Mouse (Mus musculus) activated CD4-positive, CD25-positive, alpha-beta regulatory T cell, adult 4 months (primary cell): ENCODE measurements around the gene Lrrfip1. TPM values are rescaled to one million over a fixed set of nuclear protein-coding genes. Genes with fewer than 3 reads are reported as not detected.

Experiments
- ATAC-seq: one replicate; pipeline ENCODE4 v1.8.0; 2017
- polyA plus RNA-seq, 2 experiments: library from polyadenylated mRNA; unstranded; fragments of 100-300 nt; shearing (Covaris generic); gene quantifications; one replicate each; pipeline ENCODE4 v1.2.1; 2017

The Lrrfip1 gene
- polyA plus RNA-seq, result 100 to 1,000 TPM; 176 to 194 TPM

GRCm38 (mm10) chr1:90998268-90998890 is at the start of gene Lrrfip1:
TSS of gene Lrrfip1 (plus strand) at chr1:90998737.
- ATAC-seq, result no peak

- ATAC-seq, result no peak
Measured at GRCm38 (mm10) chr1:90949309-90949708, 49.2 kb upstream of the Lrrfip1 start.

GRCm38 (mm10) chr1:90951670-90952069 is 46.9 kb upstream of the Lrrfip1 start:
- no peak for ATAC-seq

GRCm38 (mm10) chr1:90952808-90953207 is 45.7 kb upstream of the Lrrfip1 start, which contains the start of gene Prlh:
TSS of gene Prlh (plus strand) at chr1:90953108.
- no peak for ATAC-seq

- no peak for ATAC-seq
Measured at GRCm38 (mm10) chr1:90953688-90954087, 44.8 kb upstream of the Lrrfip1 start.

- ATAC-seq, result no peak
Measured at GRCm38 (mm10) chr1:90956245-90957096, 42.1 kb upstream of the Lrrfip1 start.

- no peak for ATAC-seq
Measured at GRCm38 (mm10) chr1:90962526-90962925, 36.0 kb upstream of the Lrrfip1 start.

- no peak for ATAC-seq
Measured at GRCm38 (mm10) chr1:90962994-90963393, 35.5 kb upstream of the Lrrfip1 start.

- no peak for ATAC-seq
Measured at GRCm38 (mm10) chr1:90967583-90967982, 31.0 kb upstream of the Lrrfip1 start.

GRCm38 (mm10) chr1:90968649-90969048 is 29.9 kb upstream of the Lrrfip1 start:
- no peak for ATAC-seq

GRCm38 (mm10) chr1:90969347-90969784 is 29.2 kb upstream of the Lrrfip1 start, which contains the start of gene Rab17:
TSS of gene Rab17 (minus strand) at chr1:90969661.
- ATAC-seq, result no peak

GRCm38 (mm10) chr1:90969881-90970390 is 28.6 kb upstream of the Lrrfip1 start:
- no peak for ATAC-seq

- peak; percentile 76 for ATAC-seq
Measured at GRCm38 (mm10) chr1:90972911-90973573, 25.5 kb upstream of the Lrrfip1 start.

- no peak for ATAC-seq
Measured at GRCm38 (mm10) chr1:90973574-90973911, 25.0 kb upstream of the Lrrfip1 start.

- no peak for ATAC-seq
Measured at GRCm38 (mm10) chr1:90974906-90975649, 23.5 kb upstream of the Lrrfip1 start.

GRCm38 (mm10) chr1:90975960-90976359 is 22.6 kb upstream of the Lrrfip1 start:
- no peak for ATAC-seq

- ATAC-seq, result no peak
Measured at GRCm38 (mm10) chr1:90980638-90981330, 17.8 kb upstream of the Lrrfip1 start.

- no peak for ATAC-seq
Measured at GRCm38 (mm10) chr1:90981346-90981745, 17.2 kb upstream of the Lrrfip1 start.

- ATAC-seq, result no peak
Measured at GRCm38 (mm10) chr1:90995916-90996315, 2.6 kb upstream of the Lrrfip1 start.

GRCm38 (mm10) chr1:90997136-90997535 is 1.4 kb upstream of the Lrrfip1 start:
- no peak for ATAC-seq

GRCm38 (mm10) chr1:90997641-90998040 is 896 bp upstream of the Lrrfip1 start:
- no peak for ATAC-seq
